Mouse (Mus musculus): ENCODE measurements at regions not wholly inside any gene's neighbourhood (a gene's known extent, or its start where the extent isn't known, plus 50 kb on each side); places are given as distances from the start of the nearest gene placed in this dataset.

- no peak overlapping the region for H3K4me3 ChIP-seq (ENCODE audit: low read depth, low read length)
- H3K4me2 ChIP-seq (ENCODE audit: low read depth, low read length) = no peak overlapping the region
- DNase-seq = no peak
- ATAC-seq = no peak
- no peaks in the 10 kb centered on the region for H3K27me3 ChIP-seq (ENCODE audit: insufficient read depth, low read length)
- no peak for TF ChIP-seq EP300 (IDR thresholded peaks at IDR 0.05; ENCODE audit: low read depth)
- TF ChIP-seq CTCF (IDR thresholded peaks at IDR 0.05; ENCODE audit: low read depth) = no peak
- no peaks in the 10 kb centered on the region for H3K4me1 ChIP-seq (ENCODE audit: insufficient read depth)
- H3K9ac ChIP-seq (replicated peaks) = no peak overlapping the region
- H3K27ac ChIP-seq (ENCODE audit: low read depth) = no peak overlapping the region
- WGBS (ENCODE audit: insufficient replicate concordance) = 66% methylated on average over 7 of the region's 7 CpGs
- no peaks in the 10 kb centered on the region for H3K9me3 ChIP-seq (ENCODE audit: low read length)
- no peaks in the 10 kb centered on the region for H3K36me3 ChIP-seq (replicated peaks; ENCODE audit: insufficient read depth, low read length)
Measured at GRCm38 (mm10) chr2:116801578-116801977, 76.9 kb upstream of the Tmco5 start.

- Histone ChIP-seq H3K27ac (ENCODE audit: low read depth) (no peak overlapping the region), H3K9me3 (ENCODE audit: low read length) (no peaks in the 10 kb centered on the region), H3K4me2 (ENCODE audit: low read depth, low read length) (no peak overlapping the region), H3K4me1 (ENCODE audit: insufficient read depth) (no peaks in the 10 kb centered on the region), H3K9ac (replicated peaks) (no peak overlapping the region), H3K27me3 (ENCODE audit: insufficient read depth, low read length) (no peaks in the 10 kb centered on the region), H3K36me3 (replicated peaks; ENCODE audit: insufficient read depth, low read length) (no peaks in the 10 kb centered on the region), H3K4me3 (ENCODE audit: low read depth, low read length) (no peak overlapping the region)
- no peak for TF ChIP-seq EP300 (IDR thresholded peaks at IDR 0.05; ENCODE audit: low read depth)
- no peak for DNase-seq
- ATAC-seq = no peak
- 85% methylated on average over 3 of the region's 3 CpGs for WGBS (ENCODE audit: insufficient replicate concordance)
Measured at GRCm38 (mm10) chr2:116807207-116807606, 71.3 kb upstream of the Tmco5 start.

- no peak overlapping the region for H3K9ac ChIP-seq (replicated peaks)
- no peak overlapping the region for H3K27ac ChIP-seq (ENCODE audit: low read depth)
- DNase-seq = no peak
- ATAC-seq = no peak
- WGBS (ENCODE audit: insufficient replicate concordance) = 76% methylated on average over 7 of the region's 7 CpGs
- no peaks in the 10 kb centered on the region for H3K9me3 ChIP-seq (ENCODE audit: low read length)
- no peaks in the 10 kb centered on the region for H3K27me3 ChIP-seq (ENCODE audit: insufficient read depth, low read length)
- no peak overlapping the region for H3K4me2 ChIP-seq (ENCODE audit: low read depth, low read length)
- H3K36me3 ChIP-seq (replicated peaks; ENCODE audit: insufficient read depth, low read length) = no peaks in the 10 kb centered on the region
- H3K4me1 ChIP-seq (ENCODE audit: insufficient read depth) = no peaks in the 10 kb centered on the region
- no peak for TF ChIP-seq CTCF (IDR thresholded peaks at IDR 0.05; ENCODE audit: low read depth)
- no peak for TF ChIP-seq EP300 (IDR thresholded peaks at IDR 0.05; ENCODE audit: low read depth)
- no peak overlapping the region for H3K4me3 ChIP-seq (ENCODE audit: low read depth, low read length)
Measured at GRCm38 (mm10) chr2:116807636-116808035, 70.9 kb upstream of the Tmco5 start.

GRCm38 (mm10) chr2:116808113-116808512 is 70.4 kb upstream of the Tmco5 start:
- Histone ChIP-seq H3K27me3 (ENCODE audit: insufficient read depth, low read length) (no peaks in the 10 kb centered on the region), H3K4me3 (ENCODE audit: low read depth, low read length) (no peak overlapping the region), H3K27ac (ENCODE audit: low read depth) (no peak overlapping the region), H3K9me3 (ENCODE audit: low read length) (no peaks in the 10 kb centered on the region), H3K4me2 (ENCODE audit: low read depth, low read length) (no peak overlapping the region), H3K36me3 (replicated peaks; ENCODE audit: insufficient read depth, low read length) (no peaks in the 10 kb centered on the region), H3K4me1 (ENCODE audit: insufficient read depth) (no peaks in the 10 kb centered on the region), H3K9ac (replicated peaks) (no peak overlapping the region)
- DNase-seq (no peak), ATAC-seq (no peak)
- TF ChIP-seq EP300 (IDR thresholded peaks at IDR 0.05; ENCODE audit: low read depth) (no peak), CTCF (IDR thresholded peaks at IDR 0.05; ENCODE audit: low read depth) (no peak)
- 88% methylated on average over 6 of the region's 6 CpGs for WGBS (ENCODE audit: insufficient replicate concordance)

- Histone ChIP-seq H3K4me2 (ENCODE audit: low read depth, low read length) (no peak overlapping the region), H3K4me1 (ENCODE audit: insufficient read depth) (no peaks in the 10 kb centered on the region), H3K27ac (ENCODE audit: low read depth) (no peak overlapping the region), H3K27me3 (ENCODE audit: insufficient read depth, low read length) (no peaks in the 10 kb centered on the region), H3K9me3 (ENCODE audit: low read length) (no peaks in the 10 kb centered on the region), H3K9ac (replicated peaks) (no peak overlapping the region), H3K36me3 (replicated peaks; ENCODE audit: insufficient read depth, low read length) (no peaks in the 10 kb centered on the region), H3K4me3 (ENCODE audit: low read depth, low read length) (no peak overlapping the region)
- ATAC-seq (no peak), DNase-seq (no peak)
- 73% methylated on average over 8 of the region's 8 CpGs for WGBS (ENCODE audit: insufficient replicate concordance)
- TF ChIP-seq CTCF (IDR thresholded peaks at IDR 0.05; ENCODE audit: low read depth) = no peak
- TF ChIP-seq EP300 (IDR thresholded peaks at IDR 0.05; ENCODE audit: low read depth) = no peak
Measured at GRCm38 (mm10) chr2:116808554-116808953, 69.9 kb upstream of the Tmco5 start.

GRCm38 (mm10) chr2:116810116-116810515 is 68.4 kb upstream of the Tmco5 start:
- Histone ChIP-seq H3K36me3 (replicated peaks; ENCODE audit: insufficient read depth, low read length) (no peaks in the 10 kb centered on the region), H3K4me1 (ENCODE audit: insufficient read depth) (no peaks in the 10 kb centered on the region), H3K4me2 (ENCODE audit: low read depth, low read length) (no peak overlapping the region), H3K9ac (replicated peaks) (no peak overlapping the region), H3K27ac (ENCODE audit: low read depth) (no peak overlapping the region), H3K4me3 (ENCODE audit: low read depth, low read length) (no peak overlapping the region), H3K9me3 (ENCODE audit: low read length) (no peaks in the 10 kb centered on the region), H3K27me3 (ENCODE audit: insufficient read depth, low read length) (no peaks in the 10 kb centered on the region)
- DNase-seq (no peak), ATAC-seq (no peak)
- TF ChIP-seq CTCF (IDR thresholded peaks at IDR 0.05; ENCODE audit: low read depth) (no peak), EP300 (IDR thresholded peaks at IDR 0.05; ENCODE audit: low read depth) (no peak)
- WGBS (ENCODE audit: insufficient replicate concordance) = 87% methylated on average over 16 of the region's 16 CpGs
